Mouse (Mus musculus): ENCODE measurements around the gene Fxyd4. TPM values are rescaled to one million over a fixed set of nuclear protein-coding genes. Genes with fewer than 3 reads are reported as not detected.

Fxyd4 gene
- polyA plus RNA-seq, 1 experiment from 2014 or later, result 0.20 TPM

DNA sequence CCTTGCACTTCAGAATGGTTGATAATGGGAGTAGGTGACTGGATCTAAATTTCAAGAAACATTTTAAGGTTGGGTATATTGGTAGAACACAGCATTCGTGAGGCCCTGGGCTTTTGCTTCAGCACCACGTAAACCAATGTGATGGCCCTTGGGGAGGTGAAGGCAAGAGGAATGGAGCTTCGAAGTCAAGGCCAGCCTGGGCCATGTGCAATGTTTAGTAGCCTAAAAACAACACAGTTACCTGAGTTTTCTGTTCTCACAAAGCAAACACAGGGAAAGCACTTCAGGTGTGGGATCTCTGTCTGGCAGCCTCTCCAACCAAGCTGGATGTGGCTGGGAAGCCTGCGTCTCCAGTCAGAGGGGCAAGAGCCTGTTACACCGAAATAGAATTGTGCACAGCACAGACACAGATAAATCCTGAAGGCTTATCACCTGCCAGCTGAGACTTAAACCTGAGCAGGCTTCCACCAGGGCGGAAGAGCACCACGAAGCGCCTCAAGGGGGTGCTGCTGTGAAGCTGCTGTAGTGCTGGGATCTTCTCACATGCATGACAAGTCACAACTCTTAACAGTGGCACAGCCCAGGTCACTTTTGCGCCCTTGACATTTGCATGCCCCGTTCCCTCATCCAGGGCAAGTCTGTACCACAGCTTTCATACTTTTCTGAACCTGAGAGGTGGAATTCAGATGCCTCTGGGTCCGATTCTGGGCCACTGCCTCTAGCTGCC is 5.0 kb downstream of the Fxyd4 start:
- H3K9ac ChIP-seq (replicated peaks), result no peak overlapping the region
- H3K36me3 ChIP-seq (replicated peaks; ENCODE audit: insufficient read depth, low read length), result peaks cover 9% of the 10 kb centered on the region
- H3K9me3 ChIP-seq (ENCODE audit: low read length), result no peaks in the 10 kb centered on the region
- H3K4me3 ChIP-seq (ENCODE audit: low read depth, low read length), result no peak overlapping the region
- WGBS (ENCODE audit: insufficient replicate concordance), result 57% methylated on average over 11 of the region's 11 CpGs
- no peak for TF ChIP-seq EP300 (IDR thresholded peaks at IDR 0.05; ENCODE audit: low read depth)
- peak; percentile 64 for TF ChIP-seq CTCF (IDR thresholded peaks at IDR 0.05; ENCODE audit: low read depth)
- H3K4me1 ChIP-seq (ENCODE audit: insufficient read depth), result no peaks in the 10 kb centered on the region
- DNase-seq, result no peak
- no peak overlapping the region for H3K27ac ChIP-seq (ENCODE audit: low read depth)
- no peaks in the 10 kb centered on the region for H3K27me3 ChIP-seq (ENCODE audit: insufficient read depth, low read length)
- peak; percentile 45; the same call in 1 of the 2 replicates for ATAC-seq
- H3K4me2 ChIP-seq (ENCODE audit: low read depth, low read length), result no peak overlapping the region

DNA sequence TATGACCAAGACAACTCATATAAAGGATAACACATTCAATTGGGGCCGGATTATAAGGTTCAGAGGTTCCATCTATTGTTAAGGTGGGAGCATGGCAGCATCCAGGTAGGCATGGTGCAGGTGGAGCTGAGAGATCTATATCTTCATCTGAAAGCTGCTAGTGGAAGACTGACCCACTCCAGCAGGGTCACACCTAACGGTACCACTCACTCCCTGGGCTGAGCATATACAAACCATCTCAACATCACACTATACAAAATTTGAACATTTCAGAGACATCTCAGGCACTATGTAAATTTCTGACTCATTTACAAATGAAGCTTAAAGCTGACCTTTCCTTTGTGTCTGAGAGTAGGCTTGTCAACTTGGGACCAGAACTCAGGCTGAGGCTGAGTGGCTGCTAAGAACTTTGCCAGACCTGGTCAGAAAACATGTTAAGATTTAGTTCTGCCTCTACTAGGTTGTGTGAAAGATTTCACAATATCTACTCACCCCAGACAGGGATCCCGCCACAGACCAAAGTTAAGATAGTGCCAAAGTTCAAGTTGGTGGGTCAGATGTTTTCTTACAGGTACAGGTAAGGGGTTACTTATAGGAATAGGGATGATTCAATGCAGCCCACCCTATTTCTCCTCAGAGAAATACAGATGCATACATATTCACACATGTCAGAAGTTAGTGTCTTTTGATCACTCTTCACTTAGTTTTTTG is 7.4 kb downstream of the Fxyd4 start:
- no peak for TF ChIP-seq EP300 (IDR thresholded peaks at IDR 0.05; ENCODE audit: low read depth)
- TF ChIP-seq CTCF (IDR thresholded peaks at IDR 0.05; ENCODE audit: low read depth), result no peak
- Histone ChIP-seq H3K4me2 (ENCODE audit: low read depth, low read length) (no peak overlapping the region), H3K9ac (replicated peaks) (no peak overlapping the region), H3K4me1 (ENCODE audit: insufficient read depth) (no peaks in the 10 kb centered on the region), H3K4me3 (ENCODE audit: low read depth, low read length) (no peak overlapping the region), H3K27ac (ENCODE audit: low read depth) (no peak overlapping the region), H3K27me3 (ENCODE audit: insufficient read depth, low read length) (no peaks in the 10 kb centered on the region), H3K9me3 (ENCODE audit: low read length) (no peaks in the 10 kb centered on the region), H3K36me3 (replicated peaks; ENCODE audit: insufficient read depth, low read length) (peaks cover 22% of the 10 kb centered on the region)
- ATAC-seq (no peak), DNase-seq (no peak)
- 77% methylated on average over 3 of the region's 3 CpGs for WGBS (ENCODE audit: insufficient replicate concordance)

DNA sequence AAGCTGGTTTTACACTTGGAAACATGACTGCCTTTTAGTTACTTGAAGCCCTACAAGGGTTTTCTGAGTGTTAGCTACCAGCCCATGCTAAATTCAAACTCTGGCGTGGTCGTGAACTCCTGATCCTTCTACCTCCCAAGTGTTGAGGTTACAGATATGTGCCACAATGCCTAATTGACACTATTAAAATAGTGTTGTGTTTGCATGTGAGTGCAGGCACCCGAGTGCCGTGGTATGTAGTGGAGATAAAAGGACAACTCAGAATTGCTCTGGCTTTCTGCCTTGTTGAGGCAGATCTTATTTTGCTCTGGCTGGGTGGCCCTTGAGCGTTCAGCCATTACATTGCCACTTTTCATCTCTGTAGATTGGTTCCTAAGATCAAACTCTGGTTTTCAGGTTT is 8.7 kb downstream of the Fxyd4 start:
- no peak overlapping the region for H3K4me3 ChIP-seq (ENCODE audit: low read depth, low read length)
- H3K27me3 ChIP-seq (ENCODE audit: insufficient read depth, low read length), result no peaks in the 10 kb centered on the region
- H3K27ac ChIP-seq (ENCODE audit: low read depth), result no peak overlapping the region
- 88% methylated on average over 5 of the region's 5 CpGs for WGBS (ENCODE audit: insufficient replicate concordance)
- no peak for TF ChIP-seq CTCF (IDR thresholded peaks at IDR 0.05; ENCODE audit: low read depth)
- H3K36me3 ChIP-seq (replicated peaks; ENCODE audit: insufficient read depth, low read length), result peaks cover 22% of the 10 kb centered on the region
- DNase-seq (no peak), ATAC-seq (no peak)
- no peaks in the 10 kb centered on the region for H3K4me1 ChIP-seq (ENCODE audit: insufficient read depth)
- H3K9me3 ChIP-seq (ENCODE audit: low read length), result no peaks in the 10 kb centered on the region
- H3K4me2 ChIP-seq (ENCODE audit: low read depth, low read length), result no peak overlapping the region
- H3K9ac ChIP-seq (replicated peaks), result no peak overlapping the region

DNA sequence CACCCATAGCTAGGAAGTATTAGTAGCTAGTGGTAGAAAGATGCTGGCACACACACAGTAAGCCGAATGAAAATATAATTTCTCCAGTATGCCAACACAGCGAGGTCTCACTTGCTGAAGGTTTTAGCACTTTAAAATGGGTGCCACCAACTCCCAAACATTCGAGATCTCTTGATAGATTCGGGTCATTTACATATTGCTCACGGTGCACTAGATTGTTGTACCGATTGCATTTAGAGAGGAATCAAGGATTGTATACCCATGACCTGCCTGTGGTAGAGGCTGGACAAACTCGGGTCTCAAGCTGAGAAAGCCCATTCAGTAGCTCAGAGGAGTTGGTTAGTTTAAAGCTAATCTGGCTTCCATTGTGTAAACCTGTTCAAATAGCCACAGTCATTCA is 9.5 kb downstream of the Fxyd4 start:
- H3K27me3 ChIP-seq (ENCODE audit: insufficient read depth, low read length), result no peaks in the 10 kb centered on the region
- H3K4me3 ChIP-seq (ENCODE audit: low read depth, low read length), result no peak overlapping the region
- ATAC-seq (no peak), DNase-seq (no peak)
- WGBS (ENCODE audit: insufficient replicate concordance), result 87% methylated on average over 7 of the region's 7 CpGs
- peaks cover 28% of the 10 kb centered on the region for H3K36me3 ChIP-seq (replicated peaks; ENCODE audit: insufficient read depth, low read length)
- no peak overlapping the region for H3K4me2 ChIP-seq (ENCODE audit: low read depth, low read length)
- H3K9me3 ChIP-seq (ENCODE audit: low read length), result no peaks in the 10 kb centered on the region
- no peak overlapping the region for H3K27ac ChIP-seq (ENCODE audit: low read depth)
- H3K4me1 ChIP-seq (ENCODE audit: insufficient read depth), result no peaks in the 10 kb centered on the region
- H3K9ac ChIP-seq (replicated peaks), result no peak overlapping the region
- TF ChIP-seq CTCF (IDR thresholded peaks at IDR 0.05; ENCODE audit: low read depth), result no peak
- TF ChIP-seq EP300 (IDR thresholded peaks at IDR 0.05; ENCODE audit: low read depth), result no peak

DNA sequence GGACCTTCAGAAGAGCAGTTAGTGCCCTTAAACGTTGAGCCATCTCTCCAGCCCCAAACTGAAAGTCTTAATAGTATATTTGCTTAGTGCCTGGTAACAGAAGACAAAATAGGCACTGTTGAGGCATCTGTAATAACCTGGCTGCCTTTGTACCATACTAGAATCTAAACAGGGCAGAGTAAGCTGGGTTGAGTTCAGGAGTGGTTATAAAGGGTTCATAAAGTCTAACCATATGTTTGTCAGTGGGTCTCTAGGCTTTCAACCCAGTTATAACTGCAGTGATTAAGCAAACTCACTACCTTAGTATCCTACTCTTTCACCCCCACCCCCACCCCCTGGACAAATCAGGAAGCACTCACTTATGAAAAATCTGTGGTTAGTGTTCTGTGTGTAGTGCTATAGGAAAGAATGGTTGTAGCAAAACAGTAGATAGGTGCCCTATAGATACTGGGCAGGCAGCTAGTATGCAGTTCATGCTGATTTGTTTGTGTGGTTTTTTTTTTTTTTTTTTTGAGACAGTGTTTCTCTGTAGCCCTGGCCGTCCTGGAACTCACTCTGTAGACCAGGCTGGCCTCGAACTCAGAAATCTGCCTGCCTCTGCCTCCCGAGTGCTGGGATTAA is 10.5 kb downstream of the Fxyd4 start:
- 63% methylated on average over 4 of the region's 4 CpGs for WGBS (ENCODE audit: insufficient replicate concordance)
- H3K4me2 ChIP-seq (ENCODE audit: low read depth, low read length), result no peak overlapping the region
- H3K27me3 ChIP-seq (ENCODE audit: insufficient read depth, low read length), result no peaks in the 10 kb centered on the region
- H3K4me3 ChIP-seq (ENCODE audit: low read depth, low read length), result no peak overlapping the region
- DNase-seq (no peak), ATAC-seq (peak; percentile 37)
- TF ChIP-seq EP300 (IDR thresholded peaks at IDR 0.05; ENCODE audit: low read depth), result no peak
- no peak for TF ChIP-seq CTCF (IDR thresholded peaks at IDR 0.05; ENCODE audit: low read depth)
- no peak overlapping the region for H3K9ac ChIP-seq (replicated peaks)
- H3K9me3 ChIP-seq (ENCODE audit: low read length), result no peaks in the 10 kb centered on the region
- H3K27ac ChIP-seq (ENCODE audit: low read depth), result no peak overlapping the region
- H3K36me3 ChIP-seq (replicated peaks; ENCODE audit: insufficient read depth, low read length), result peaks cover 37% of the 10 kb centered on the region
- no peaks in the 10 kb centered on the region for H3K4me1 ChIP-seq (ENCODE audit: insufficient read depth)

DNA sequence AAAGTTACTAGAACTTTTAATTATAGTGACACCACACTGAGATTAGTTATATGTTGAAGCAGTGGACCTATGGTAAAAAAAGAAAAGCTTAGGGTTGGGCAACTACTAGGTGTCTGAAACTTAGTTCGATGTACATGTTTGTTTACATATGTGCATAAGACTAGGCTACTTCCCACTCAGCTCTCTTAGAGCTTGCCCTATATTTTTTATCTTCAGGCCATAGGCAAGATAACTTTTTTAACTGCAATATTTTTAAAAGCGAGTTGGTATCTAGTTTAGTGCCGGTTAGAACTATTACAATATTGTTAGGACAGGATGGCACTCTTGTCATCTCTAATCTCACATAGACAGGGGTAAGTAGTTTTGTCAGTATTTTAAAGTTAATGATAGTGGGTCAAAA is 15.5 kb downstream of the Fxyd4 start:
- no peak for TF ChIP-seq EP300 (IDR thresholded peaks at IDR 0.05; ENCODE audit: low read depth)
- TF ChIP-seq CTCF (IDR thresholded peaks at IDR 0.05; ENCODE audit: low read depth), result no peak
- H3K27ac ChIP-seq (ENCODE audit: low read depth), result no peak overlapping the region
- H3K4me2 ChIP-seq (ENCODE audit: low read depth, low read length), result no peak overlapping the region
- no peaks in the 10 kb centered on the region for H3K9me3 ChIP-seq (ENCODE audit: low read length)
- ATAC-seq (no peak), DNase-seq (no peak)
- no peak overlapping the region for H3K4me3 ChIP-seq (ENCODE audit: low read depth, low read length)
- 73% methylated on average over 3 of the region's 3 CpGs for WGBS (ENCODE audit: insufficient replicate concordance)
- peaks cover 21% of the 10 kb centered on the region for H3K4me1 ChIP-seq (ENCODE audit: insufficient read depth)
- H3K27me3 ChIP-seq (ENCODE audit: insufficient read depth, low read length), result no peaks in the 10 kb centered on the region
- H3K36me3 ChIP-seq (replicated peaks; ENCODE audit: insufficient read depth, low read length), result peaks cover 56% of the 10 kb centered on the region
- H3K9ac ChIP-seq (replicated peaks), result no peak overlapping the region

Data from liver, postnatal 0 days (tissue).